Mouse (Mus musculus): ENCODE results near the gene Plekhm1. TPM values are rescaled to one million over a fixed set of nuclear protein-coding genes. Genes with fewer than 3 reads are reported as not detected.
"Not testable (repeated sequence)": the region's sequence is repeated elsewhere in the genome, so short reads cannot be mapped to it uniquely, and the experiment has no call there.

Gene Plekhm1
- total and polyA plus RNA-seq, 3 experiments, result 3.4 to 10.0 TPM; not detected in 1

DNA sequence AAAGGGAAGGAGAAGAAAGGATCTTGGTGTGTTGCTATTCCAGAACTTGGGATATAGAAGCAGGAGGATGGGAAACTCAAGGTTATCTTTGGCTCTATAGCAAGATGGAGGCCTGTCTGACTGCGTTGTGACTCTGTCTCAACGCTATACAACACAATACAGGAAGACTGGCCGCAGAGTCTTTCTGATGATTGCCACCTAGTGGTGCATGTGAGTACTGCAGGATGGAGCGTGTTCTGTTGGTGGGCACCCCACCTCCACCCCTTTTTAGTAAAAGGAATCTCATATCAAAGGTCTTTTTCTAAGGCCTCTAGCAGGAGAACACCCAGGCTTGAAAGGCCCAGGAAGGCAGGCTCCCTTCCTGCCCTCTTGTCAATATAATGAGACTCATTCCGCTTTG, 85.5 kb downstream of the Plekhm1 start:
- Histone ChIP-seq H3K9me3 (replicated peaks; ENCODE audit: insufficient read depth, low read length) (no peaks in the 10 kb centered on the region), H3K36me3 (ENCODE audit: control insufficient read depth in 1 of 2, insufficient read depth in 2 of 2, low read length in 2 of 2) (no peaks in the 10 kb centered on the region), H3K27me3 (ENCODE audit: control insufficient read depth in 1 of 2, insufficient read depth in 2 of 2, low read length in 2 of 2) (no peaks in the 10 kb centered on the region), H3K9ac (ENCODE audit: control insufficient read depth, low read depth, low read length, poor library complexity, severe bottlenecking) (no peak overlapping the region), H3K4me3 (ENCODE audit: control insufficient read depth in 1 of 2, insufficient read depth in 1 of 2, low read depth in 2 of 2, low read length in 2 of 2) (no peak overlapping the region), H3K27ac (ENCODE audit: control insufficient read depth, low read depth, low read length) (no peak overlapping the region), H3K4me1 (ENCODE audit: control insufficient read depth in 1 of 2, insufficient read depth in 2 of 2, low read length in 2 of 2) (no peaks in the 10 kb centered on the region), H3K79me2 (ENCODE audit: control insufficient read depth, insufficient read depth, low read length, poor library complexity) (no peaks in the 10 kb centered on the region)
- TF ChIP-seq MEF2A (IDR thresholded peaks at IDR 0.05; ENCODE audit: extremely low read depth, insufficient replicate concordance, low read depth, low read length, poor library complexity, severe bottlenecking) (no peak), RAD21 (IDR thresholded peaks at IDR 0.05; ENCODE audit: low read depth, low read length) (peak; percentile 77), SMC3 (IDR thresholded peaks at IDR 0.05; ENCODE audit: low read depth, low read length) (peak; percentile 92), E2F4 (IDR thresholded peaks at IDR 0.05; ENCODE audit: borderline replicate concordance, low read depth, low read length) (no peak), TAL1 (IDR thresholded peaks at IDR 0.05; ENCODE audit: low read length) (no peak), MAFK (IDR thresholded peaks at IDR 0.05; ENCODE audit: borderline replicate concordance, low read depth, low read length) (no peak), HCFC1 (IDR thresholded peaks at IDR 0.05; ENCODE audit: low read depth, low read length) (0 out of 2 replicates have a peak, but pooled peaks have one; percentile 46), ELF1 (IDR thresholded peaks at IDR 0.05; ENCODE audit: low read depth, low read length) (peak; percentile 65), CTCF (IDR thresholded peaks at IDR 0.05 in 2 of 3, conservative IDR thresholded peaks at IDR 0.05 in 1 of 3; ENCODE audit: control insufficient read depth in 1 of 3, insufficient read depth in 1 of 3, low read depth in 2 of 3, low read length in 3 of 3, poor library complexity in 1 of 3, severe bottlenecking in 1 of 3) (peak; percentile 85 to 96 (median 95)), ZC3H11A (IDR thresholded peaks at IDR 0.05; ENCODE audit: low read depth, low read length) (peak; percentile 76)
- peak; percentile 84 for DNase-seq (ENCODE audit: low read depth, low spot score)

DNA sequence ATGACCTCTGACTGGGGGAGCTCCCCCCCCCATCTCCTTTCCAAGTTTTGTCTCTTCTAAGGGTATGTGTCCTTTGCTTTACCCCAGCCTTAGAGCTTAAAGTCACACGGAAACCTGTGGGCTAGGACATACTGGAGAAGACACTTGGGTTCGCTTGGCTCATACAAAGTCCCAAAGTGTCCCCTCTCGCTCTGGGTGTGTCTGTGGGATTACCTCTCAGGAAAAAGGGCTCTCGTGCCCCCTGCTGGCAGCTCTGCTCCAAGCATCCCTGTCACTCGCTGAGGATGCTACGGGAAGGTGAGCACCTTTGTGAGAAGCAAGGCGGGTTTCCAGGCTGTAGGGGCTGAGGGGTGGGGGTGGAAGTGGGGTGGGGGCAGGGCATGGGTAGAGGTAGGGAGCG, 87.3 kb downstream of the Plekhm1 start:
- no peaks in the 10 kb centered on the region for H3K79me2 ChIP-seq (ENCODE audit: control insufficient read depth, insufficient read depth, low read length, poor library complexity)
- no peak overlapping the region for H3K4me3 ChIP-seq (ENCODE audit: control insufficient read depth in 1 of 2, insufficient read depth in 1 of 2, low read depth in 2 of 2, low read length in 2 of 2)
- H3K27me3 ChIP-seq (ENCODE audit: control insufficient read depth in 1 of 2, insufficient read depth in 2 of 2, low read length in 2 of 2), result peaks cover 0 to 3% of the 10 kb centered on the region in 2 experiments; a peak in 2 of 4 replicates
- H3K27ac ChIP-seq (ENCODE audit: control insufficient read depth, low read depth, low read length), result no peak overlapping the region
- no peaks in the 10 kb centered on the region for H3K4me1 ChIP-seq (ENCODE audit: control insufficient read depth in 1 of 2, insufficient read depth in 2 of 2, low read length in 2 of 2)
- peak; percentile 60 for DNase-seq (ENCODE audit: low read depth, low spot score)
- no peaks in the 10 kb centered on the region for H3K36me3 ChIP-seq (ENCODE audit: control insufficient read depth in 1 of 2, insufficient read depth in 2 of 2, low read length in 2 of 2)
- H3K9me3 ChIP-seq (replicated peaks; ENCODE audit: insufficient read depth, low read length), result no peaks in the 10 kb centered on the region
- H3K9ac ChIP-seq (ENCODE audit: control insufficient read depth, low read depth, low read length, poor library complexity, severe bottlenecking), result no peak overlapping the region
- TF ChIP-seq CHD1 (IDR thresholded peaks at IDR 0.05; ENCODE audit: low read depth, low read length), result no peak
- no peak for TF ChIP-seq HCFC1 (IDR thresholded peaks at IDR 0.05; ENCODE audit: low read depth, low read length)
- TF ChIP-seq SMC3 (IDR thresholded peaks at IDR 0.05; ENCODE audit: low read depth, low read length), result peak; percentile 75
- peak; percentile 52 to 88 (median 86) for TF ChIP-seq CTCF (IDR thresholded peaks at IDR 0.05 in 2 of 3, conservative IDR thresholded peaks at IDR 0.05 in 1 of 3; ENCODE audit: control insufficient read depth in 1 of 3, insufficient read depth in 1 of 3, low read depth in 2 of 3, low read length in 3 of 3, poor library complexity in 1 of 3, severe bottlenecking in 1 of 3)
- peak; percentile 81 for TF ChIP-seq RAD21 (IDR thresholded peaks at IDR 0.05; ENCODE audit: low read depth, low read length)
- peak; percentile 68 for TF ChIP-seq ZC3H11A (IDR thresholded peaks at IDR 0.05; ENCODE audit: low read depth, low read length)

DNA sequence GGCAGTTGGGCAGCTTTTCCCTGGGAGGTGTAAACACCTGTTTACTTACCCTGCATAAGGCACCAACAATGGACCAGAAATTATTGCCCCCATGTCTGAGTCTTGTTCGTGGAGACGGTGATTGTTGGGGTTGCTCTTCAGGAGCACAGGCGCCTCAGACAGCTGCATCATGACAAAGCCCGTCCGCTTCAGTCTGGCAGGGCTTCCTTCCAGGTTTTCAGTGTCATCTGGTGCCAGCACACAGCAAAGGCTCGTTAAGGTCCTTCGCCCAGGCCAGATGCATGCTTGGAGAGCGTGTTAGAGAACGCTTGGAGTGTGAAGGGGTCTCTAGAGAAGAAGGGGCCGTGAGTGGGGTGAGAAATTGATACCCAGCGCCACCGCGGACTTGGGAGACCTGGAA, 87.8 kb downstream of the Plekhm1 start:
- no peak for DNase-seq (ENCODE audit: low read depth, low spot score)
- Histone ChIP-seq H3K27ac (ENCODE audit: control insufficient read depth, low read depth, low read length) (no peak overlapping the region), H3K4me3 (ENCODE audit: control insufficient read depth in 1 of 2, insufficient read depth in 1 of 2, low read depth in 2 of 2, low read length in 2 of 2) (no peak overlapping the region), H3K27me3 (ENCODE audit: control insufficient read depth in 1 of 2, insufficient read depth in 2 of 2, low read length in 2 of 2) (peaks cover 0 to 3% of the 10 kb centered on the region in 2 experiments; a peak in 2 of 4 replicates), H3K9ac (ENCODE audit: control insufficient read depth, low read depth, low read length, poor library complexity, severe bottlenecking) (no peak overlapping the region), H3K36me3 (ENCODE audit: control insufficient read depth in 1 of 2, insufficient read depth in 2 of 2, low read length in 2 of 2) (no peaks in the 10 kb centered on the region), H3K79me2 (ENCODE audit: control insufficient read depth, insufficient read depth, low read length, poor library complexity) (no peaks in the 10 kb centered on the region), H3K9me3 (replicated peaks; ENCODE audit: insufficient read depth, low read length) (no peaks in the 10 kb centered on the region), H3K4me1 (ENCODE audit: control insufficient read depth in 1 of 2, insufficient read depth in 2 of 2, low read length in 2 of 2) (no peaks in the 10 kb centered on the region)
- TF ChIP-seq NRF1 (IDR thresholded peaks at IDR 0.05; ENCODE audit: insufficient read depth, low read depth, low read length, poor library complexity, severe bottlenecking) (no peak), MAFK (IDR thresholded peaks at IDR 0.05; ENCODE audit: borderline replicate concordance, low read depth, low read length) (no peak), MAZ (IDR thresholded peaks at IDR 0.05; ENCODE audit: low read depth, low read length) (no peak)

DNA sequence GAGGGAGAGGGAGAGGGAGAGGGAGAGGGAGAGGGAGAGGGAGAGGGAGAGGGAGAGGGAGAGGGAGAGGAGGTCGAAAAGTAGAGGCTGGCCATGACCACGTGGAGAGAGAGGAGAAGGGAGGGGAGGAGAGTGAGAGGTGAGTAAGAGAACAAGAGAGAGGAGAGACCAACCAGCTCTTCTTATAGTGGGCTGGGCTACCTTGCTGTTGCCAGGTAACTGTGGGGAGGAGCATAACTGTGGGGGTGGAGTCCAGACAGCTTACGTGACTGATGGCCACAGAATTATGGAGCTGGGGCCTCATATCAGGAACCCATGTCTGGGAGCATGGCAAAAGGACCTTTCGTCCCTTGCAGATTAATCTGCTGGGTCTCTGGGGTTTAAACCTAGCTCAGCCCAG, 89.7 kb downstream of the Plekhm1 start:
- not testable (repeated sequence) for H3K9ac ChIP-seq (ENCODE audit: control insufficient read depth, low read depth, low read length, poor library complexity, severe bottlenecking); H3K4me3 ChIP-seq (ENCODE audit: control insufficient read depth in 1 of 2, insufficient read depth in 1 of 2, low read depth in 2 of 2, low read length in 2 of 2); H3K36me3 ChIP-seq (ENCODE audit: control insufficient read depth in 1 of 2, insufficient read depth in 2 of 2, low read length in 2 of 2); H3K9me3 ChIP-seq (replicated peaks; ENCODE audit: insufficient read depth, low read length); H3K27ac ChIP-seq (ENCODE audit: control insufficient read depth, low read depth, low read length); H3K27me3 ChIP-seq (ENCODE audit: control insufficient read depth in 1 of 2, insufficient read depth in 2 of 2, low read length in 2 of 2); H3K4me1 ChIP-seq (ENCODE audit: control insufficient read depth in 1 of 2, insufficient read depth in 2 of 2, low read length in 2 of 2); H3K79me2 ChIP-seq (ENCODE audit: control insufficient read depth, insufficient read depth, low read length, poor library complexity)
- peak; percentile 56 for DNase-seq (ENCODE audit: low read depth, low spot score)

All from MEL (cell line).